Mouse (Mus musculus): ENCODE results near the gene Chat.
"Not testable (repeated sequence)": the region's sequence is repeated elsewhere in the genome, so short reads cannot be mapped to it uniquely, and the experiment has no call there.

The Chat gene

GRCm38 (mm10) chr14:32452552-32452951 lies 13.2 kb downstream of the Chat start:
- DNase-seq, result no peak

- DNase-seq, result no peak
Observed at GRCm38 (mm10) chr14:32446989-32447388, 18.8 kb downstream of the Chat start.

GRCm38 (mm10) chr14:32443446-32443845 lies 22.3 kb downstream of the Chat start:
- no peak for DNase-seq

- peak; percentile 34 for DNase-seq
Observed at GRCm38 (mm10) chr14:32439744-32440143, 26.0 kb downstream of the Chat start.

- no peak for DNase-seq
Observed at GRCm38 (mm10) chr14:32439316-32439715, 26.5 kb downstream of the Chat start.

GRCm38 (mm10) chr14:32437352-32437793 lies 28.4 kb downstream of the Chat start:
- no peak for DNase-seq

- DNase-seq, result no peak
Observed at GRCm38 (mm10) chr14:32429030-32429602, 36.7 kb downstream of the Chat start.

GRCm38 (mm10) chr14:32423946-32424345 lies 41.8 kb downstream of the Chat start:
- DNase-seq, result no peak

- DNase-seq, result no peak
Observed at GRCm38 (mm10) chr14:32418747-32419146, 47.0 kb downstream of the Chat start.

GRCm38 (mm10) chr14:32412075-32412474 lies 53.7 kb downstream of the Chat start:
- DNase-seq, result no peak

- no peak for DNase-seq
Observed at GRCm38 (mm10) chr14:32410084-32410483, 55.7 kb downstream of the Chat start.

- DNase-seq, result not testable (repeated sequence)
Observed at GRCm38 (mm10) chr14:32405399-32405798, 60.4 kb downstream of the Chat start.

- no peak for DNase-seq
Observed at GRCm38 (mm10) chr14:32388196-32388595, 77.6 kb downstream of the Chat start, which contains the start of gene 1700024G13Rik. Gene 1700024G13Rik (minus strand): TSS chr14:32388391.

GRCm38 (mm10) chr14:32381619-32382018 lies 84.2 kb downstream of the Chat start:
- DNase-seq, result no peak

GRCm38 (mm10) chr14:32381066-32381465 lies 84.7 kb downstream of the Chat start:
- no peak for DNase-seq

GRCm38 (mm10) chr14:32380099-32380480 lies 85.7 kb downstream of the Chat start:
- DNase-seq, result no peak

- no peak for DNase-seq
Observed at GRCm38 (mm10) chr14:32379395-32380098, 86.2 kb downstream of the Chat start.

GRCm38 (mm10) chr14:32372510-32372909 lies 93.3 kb downstream of the Chat start:
- no peak for DNase-seq

- no peak for DNase-seq
Observed at GRCm38 (mm10) chr14:32369756-32370155, 96.0 kb downstream of the Chat start.

GRCm38 (mm10) chr14:32364359-32364758 lies 101.4 kb downstream of the Chat start:
- no peak for DNase-seq

Data from layer of hippocampus, adult 9-11 months (tissue).